Mouse (Mus musculus) right cerebral cortex, adult 2 months (tissue): ENCODE results near the gene Slc44a5.

Experiments
- DNase-seq, 2 experiments: peaks; one replicate each; pipeline ENCODE4 v3.0.0; 2021 to 2022; ENCODE audit warnings: low spot score in 2 of 2

Gene Slc44a5

DNA sequence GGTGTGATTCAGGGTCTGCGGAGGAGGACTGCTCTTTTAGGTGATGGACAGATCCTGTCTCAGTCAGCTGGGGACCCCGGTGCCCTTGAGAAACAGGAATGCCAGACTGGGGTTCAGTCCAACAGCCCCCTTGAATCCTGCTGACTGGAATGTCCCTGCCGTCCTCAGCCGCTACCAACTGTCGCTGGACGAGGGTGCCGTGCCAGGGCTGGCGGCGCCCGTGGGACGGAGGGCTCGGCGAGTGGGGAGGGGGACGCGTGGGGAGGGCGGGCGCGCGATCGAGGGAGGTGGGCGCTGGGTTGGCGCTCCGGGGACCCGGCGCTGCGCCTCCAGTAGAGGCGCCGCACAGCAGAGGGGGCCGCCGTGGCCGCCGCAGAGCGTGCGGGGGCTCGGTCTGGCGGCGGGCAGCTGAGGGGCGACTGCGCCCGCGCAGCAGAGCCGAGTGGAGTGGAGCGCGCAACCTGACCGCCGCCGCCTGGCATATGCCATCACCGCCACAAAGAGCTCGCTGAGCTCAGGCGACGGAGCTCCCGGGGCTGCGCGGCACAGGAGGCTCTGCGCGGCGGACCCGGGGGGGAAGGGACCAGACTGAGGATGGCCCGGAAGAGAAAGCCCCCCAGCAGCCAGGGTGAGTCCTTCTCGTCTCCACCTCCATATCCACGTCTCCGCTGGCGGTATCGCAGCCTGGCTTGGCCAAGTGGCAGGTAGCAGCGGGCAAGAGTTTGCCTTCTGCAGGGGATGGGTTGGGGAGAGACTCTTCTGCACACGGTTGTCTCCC lies at the start of gene Slc44a5:
Gene Slc44a5 (plus strand): TSS at position 266 of the 778 bp plus-strand sequence.
- DNase-seq, result peak; percentile 53

DNA sequence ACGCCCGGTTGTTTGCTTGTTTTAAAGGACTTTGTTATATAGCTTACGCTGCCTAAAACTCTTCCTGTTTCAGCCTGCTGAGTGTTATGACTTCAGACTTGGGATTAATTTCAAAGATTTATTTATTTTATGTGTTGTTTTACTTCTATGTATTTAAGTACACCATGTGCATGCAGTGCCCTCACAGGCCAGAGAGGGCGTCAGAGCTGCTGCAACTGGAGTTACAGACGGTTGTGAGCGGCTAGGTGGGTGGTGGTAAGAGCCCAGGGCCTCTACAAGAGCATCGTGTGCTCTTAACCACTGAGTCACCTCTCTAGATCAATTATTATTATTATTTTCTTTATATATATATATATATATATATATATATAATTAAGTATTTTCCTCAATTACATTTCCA lies 46.9 kb upstream of the Slc44a5 start:
- DNase-seq, result no peak

DNA sequence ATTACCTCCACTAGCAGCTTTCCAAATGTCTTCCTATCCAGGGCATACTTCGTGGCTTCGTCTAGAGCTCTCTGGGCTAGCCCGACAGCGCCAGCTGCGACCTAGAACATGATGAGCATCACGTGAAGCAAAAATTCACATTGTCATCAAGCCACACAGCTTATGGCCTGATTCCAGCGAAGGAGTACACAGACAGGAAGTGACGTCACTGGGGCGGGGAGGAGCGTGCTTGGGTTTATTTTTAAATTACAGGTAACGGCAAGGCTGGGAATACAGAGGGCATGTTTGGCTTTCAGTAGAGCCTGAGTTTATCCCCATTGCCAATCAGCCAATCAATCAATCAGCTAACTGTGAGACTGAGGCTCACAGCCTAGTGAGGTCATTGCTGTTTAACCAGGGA lies 43.7 kb upstream of the Slc44a5 start:
- no peak for DNase-seq

DNA sequence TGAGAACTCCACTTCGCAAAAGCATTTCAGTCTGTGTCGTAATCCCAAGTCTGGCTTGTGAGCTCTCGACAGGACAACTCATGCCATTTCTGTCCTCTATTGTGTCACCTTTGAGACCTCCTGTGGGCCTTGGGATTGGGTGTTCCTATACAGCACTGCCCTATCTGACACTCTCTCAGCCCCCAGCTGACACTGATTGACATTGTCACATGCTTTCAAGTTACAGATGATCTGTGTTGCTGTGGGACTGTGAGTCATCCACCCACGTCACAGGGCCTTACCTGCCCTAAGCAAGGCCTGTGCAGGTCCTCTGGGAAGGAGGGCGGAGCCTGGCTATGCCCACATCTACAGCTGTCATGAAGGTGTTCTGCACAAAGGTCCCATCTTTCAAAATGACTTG lies 40.8 kb upstream of the Slc44a5 start:
- no peak for DNase-seq

DNA sequence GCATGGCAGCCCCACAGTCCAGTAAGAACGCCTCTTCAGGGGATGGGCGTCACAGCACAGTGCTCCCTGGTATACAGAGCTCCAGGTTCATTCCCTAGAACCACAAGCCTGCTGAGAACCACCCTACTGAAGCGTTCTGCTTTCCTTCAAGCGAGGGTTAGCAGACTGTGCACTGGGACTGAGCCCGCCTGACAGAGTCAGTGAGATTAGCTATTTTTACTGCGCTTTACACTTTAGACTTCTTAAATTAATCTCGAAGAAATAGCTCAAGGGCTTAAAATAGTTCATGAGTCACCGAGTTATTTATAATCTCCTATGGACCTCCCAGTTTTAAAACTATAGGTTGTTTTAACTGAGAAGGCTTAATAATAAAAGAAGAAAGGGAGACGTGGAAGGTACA lies 37.4 kb upstream of the Slc44a5 start:
- DNase-seq, result no peak

DNA sequence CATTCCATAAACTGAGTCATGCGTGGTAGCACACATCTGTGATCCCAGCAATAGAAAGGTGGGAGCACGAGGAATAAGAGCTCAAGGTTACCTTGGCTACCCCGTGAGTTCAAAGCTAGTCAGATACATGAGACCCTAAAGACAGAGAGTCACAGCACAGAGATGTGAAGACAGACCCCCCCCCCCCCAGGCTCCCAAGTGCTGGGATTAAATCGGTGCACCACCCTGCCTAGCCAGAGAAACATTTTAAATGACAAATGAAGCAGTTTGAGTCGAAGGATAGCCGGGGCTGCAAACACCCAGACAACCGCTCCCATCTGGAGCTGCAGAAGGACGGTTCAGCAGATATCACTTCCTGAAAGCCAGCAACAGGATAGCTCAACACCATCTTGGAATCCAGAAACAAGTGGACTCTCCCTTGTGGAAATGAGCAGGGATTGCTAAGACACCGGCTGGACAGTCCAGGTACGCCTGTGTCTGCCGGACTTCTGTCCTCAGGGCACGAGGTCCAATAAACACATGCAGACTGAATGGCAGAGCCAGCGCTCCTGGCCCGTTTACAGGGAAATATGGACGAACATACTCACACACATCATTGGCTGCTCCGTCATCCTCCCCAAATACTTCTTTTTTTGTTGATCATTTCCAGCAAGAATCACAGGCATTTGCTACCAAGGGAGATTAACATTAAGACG lies 36.0 kb upstream of the Slc44a5 start:
- DNase-seq, result no peak

DNA sequence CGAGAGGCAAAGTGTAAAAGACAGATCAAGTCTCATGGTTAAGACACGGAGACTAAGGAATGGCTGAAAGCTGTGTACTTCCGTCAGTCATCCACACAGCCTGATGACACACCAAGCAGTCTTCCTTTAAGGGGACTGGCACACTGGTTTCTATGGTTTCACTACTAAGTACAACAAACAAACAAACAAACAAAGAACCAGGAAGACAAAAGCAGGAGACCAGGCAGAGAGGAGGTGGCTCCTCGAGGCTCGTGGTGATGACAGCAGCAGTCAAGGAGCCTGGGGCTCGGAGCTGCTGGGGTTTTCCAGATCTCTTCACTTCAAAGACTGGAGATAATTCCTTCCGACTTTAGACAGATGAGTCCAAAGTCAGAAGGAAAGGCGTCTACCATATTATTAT lies 33.2 kb upstream of the Slc44a5 start:
- no peak for DNase-seq

DNA sequence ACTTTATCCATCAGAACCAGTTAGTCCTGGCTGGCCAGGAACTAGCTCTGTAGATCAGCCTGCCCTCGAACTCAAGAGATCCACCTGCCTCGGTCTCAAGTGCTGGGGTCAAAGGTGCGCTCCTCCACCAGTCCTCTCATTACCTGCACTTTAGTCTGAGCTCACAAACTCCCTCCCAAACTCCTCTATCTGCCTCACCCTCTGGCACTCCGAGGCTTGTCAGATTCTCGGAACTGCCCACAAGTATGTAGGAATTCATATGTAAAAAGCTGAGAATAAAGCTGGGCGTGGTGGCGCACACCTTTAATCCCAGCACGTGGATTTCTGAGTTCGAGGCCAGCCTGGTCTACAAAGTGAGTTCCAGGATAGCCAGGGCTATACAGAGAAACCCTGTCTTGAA lies 32.8 kb upstream of the Slc44a5 start:
- no peak for DNase-seq

DNA sequence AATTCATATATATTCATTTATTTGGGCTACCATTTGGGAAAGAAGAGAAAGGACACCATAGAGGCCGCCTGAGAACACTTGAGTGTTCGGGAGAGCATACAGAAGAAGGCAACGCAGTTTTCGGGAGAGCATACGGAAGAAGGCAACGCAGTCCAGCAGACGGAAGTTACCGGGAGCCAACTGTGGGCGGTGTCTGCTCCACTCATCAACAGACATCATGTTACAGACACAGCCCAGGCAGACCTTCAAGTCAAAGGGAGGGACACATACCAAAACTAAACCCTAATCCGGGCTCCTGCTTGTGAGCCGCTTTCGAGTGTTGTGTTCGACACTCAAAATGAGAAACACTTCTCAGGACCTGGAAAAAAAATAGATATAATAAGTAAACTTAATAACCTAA lies 31.6 kb upstream of the Slc44a5 start:
- DNase-seq, result no peak

DNA sequence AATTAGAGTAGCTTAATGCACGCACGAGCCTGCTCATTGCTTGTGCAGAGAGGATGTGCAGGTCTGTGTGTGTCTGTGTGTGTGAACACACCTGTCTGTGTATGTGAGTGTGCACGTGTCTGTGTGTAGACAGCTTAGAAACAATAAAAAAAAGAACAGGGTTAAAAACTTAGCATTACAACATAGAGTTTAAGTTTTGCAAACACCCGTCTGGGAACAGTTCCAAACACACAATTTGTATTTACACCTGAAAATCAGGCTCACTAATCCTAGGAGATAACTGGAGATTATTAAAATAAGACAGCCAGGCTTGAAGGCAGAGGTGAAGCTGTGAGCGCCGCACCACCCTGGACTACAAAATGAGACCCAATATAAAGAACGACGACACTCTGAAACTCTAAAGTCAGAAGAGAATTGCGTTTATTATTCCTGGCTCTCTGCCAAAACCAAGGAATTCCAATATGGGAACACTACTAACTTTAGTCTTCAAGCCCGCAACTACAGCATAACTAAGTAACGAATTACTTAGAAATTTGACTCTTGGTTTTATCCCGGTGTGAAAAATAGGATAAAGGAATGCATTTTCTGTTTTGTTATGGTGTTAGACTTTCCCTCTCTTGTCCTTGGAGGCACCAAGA lies 30.1 kb upstream of the Slc44a5 start:
- no peak for DNase-seq

DNA sequence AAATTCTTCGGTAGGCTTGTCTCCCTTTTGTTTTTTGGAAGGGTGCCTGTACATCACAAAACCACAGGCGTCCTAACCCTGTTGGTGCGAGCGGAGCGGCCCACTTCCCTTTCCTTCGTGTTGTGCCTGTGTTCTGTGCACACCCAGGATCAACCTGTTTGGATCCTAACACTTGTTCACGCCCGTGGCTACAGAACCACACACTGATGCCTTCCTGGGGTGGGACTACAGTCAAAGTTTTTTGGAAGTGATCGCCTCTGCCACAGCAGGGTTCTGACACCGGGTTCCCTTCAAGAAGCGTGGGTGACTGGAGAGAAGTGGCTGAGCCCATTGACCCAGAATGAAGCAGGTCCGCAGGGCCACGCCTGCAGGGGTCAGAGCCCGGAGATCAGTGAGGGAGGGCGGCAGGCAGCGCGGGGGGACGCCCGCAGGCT lies 29.3 kb upstream of the Slc44a5 start:
- peak in 1 of 2 experiments; percentile 38 for DNase-seq

DNA sequence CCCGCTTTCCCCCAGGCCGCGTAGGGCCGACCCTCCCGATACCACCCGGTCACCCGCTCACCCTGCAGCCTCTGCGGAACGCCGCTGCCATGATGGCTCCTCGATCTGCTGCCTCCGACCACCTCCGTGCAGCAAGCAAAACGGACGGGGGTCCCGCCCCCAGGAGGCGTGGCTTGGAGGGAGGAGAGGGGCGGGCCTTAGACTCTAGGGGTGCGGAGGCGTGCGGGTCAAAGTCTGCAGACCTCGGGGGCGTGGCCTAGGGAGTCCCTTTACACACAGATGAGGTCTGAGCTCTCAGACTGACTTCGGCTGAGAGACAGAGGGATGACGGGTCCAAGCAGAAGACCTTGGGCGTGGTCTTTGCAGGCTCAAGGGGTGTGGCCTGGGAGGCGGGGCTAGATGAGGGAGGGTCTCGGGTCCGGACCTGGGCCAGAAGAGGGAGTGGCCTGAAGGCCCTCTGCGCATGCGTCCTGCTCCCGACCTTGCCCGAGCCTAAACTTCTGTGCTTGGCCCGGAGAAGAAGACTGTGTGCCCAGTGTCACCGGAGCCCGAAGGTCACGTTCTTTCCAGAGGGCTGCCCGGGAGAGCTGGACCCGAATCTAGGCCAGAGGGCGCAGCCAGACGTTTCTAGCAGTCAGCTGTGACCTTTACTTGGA lies 28.8 kb upstream of the Slc44a5 start, which contains the start of gene Acadm:
Gene Acadm (minus strand): TSS at position 298 of the 656 bp plus-strand sequence.
- peak; percentile 89 to 90 for DNase-seq

DNA sequence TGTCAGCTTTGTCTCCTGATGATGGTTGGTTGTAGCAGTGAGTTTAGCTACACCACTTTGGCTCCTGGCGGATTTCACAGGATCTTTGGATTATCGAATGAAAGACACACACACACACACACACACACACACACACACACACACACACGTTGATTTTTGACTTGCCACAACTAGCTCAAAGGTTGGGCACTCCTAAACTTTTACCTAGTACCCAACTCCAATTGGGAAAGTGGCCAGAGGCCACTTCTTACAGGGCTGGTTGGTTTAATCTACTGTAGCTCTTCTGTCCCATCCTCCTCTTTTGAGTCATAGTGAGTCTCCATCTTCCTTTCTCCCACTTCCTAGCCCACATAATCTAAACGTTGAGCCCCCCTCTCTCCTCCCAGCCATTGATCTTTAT lies 26.0 kb upstream of the Slc44a5 start:
- DNase-seq, result no peak

DNA sequence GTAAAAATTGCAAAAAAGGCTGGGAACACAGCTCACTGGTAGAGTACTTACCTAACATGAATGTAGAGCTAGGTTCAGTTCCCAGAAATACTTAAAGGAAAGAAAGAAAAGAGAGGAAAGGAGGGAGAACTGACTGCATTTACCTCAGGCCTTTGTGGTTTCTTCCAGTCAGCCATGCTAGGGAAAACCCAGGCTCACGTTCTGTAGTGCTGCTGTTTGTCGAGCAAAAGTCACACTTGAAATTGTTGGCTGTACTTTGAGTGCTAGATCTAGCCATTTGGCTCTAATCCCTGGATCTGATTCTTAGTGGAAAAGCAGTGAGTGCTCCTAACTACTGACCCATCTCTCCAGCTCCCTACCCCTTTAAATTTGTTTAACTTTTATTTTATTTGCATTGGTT lies 25.1 kb upstream of the Slc44a5 start:
- no peak for DNase-seq

DNA sequence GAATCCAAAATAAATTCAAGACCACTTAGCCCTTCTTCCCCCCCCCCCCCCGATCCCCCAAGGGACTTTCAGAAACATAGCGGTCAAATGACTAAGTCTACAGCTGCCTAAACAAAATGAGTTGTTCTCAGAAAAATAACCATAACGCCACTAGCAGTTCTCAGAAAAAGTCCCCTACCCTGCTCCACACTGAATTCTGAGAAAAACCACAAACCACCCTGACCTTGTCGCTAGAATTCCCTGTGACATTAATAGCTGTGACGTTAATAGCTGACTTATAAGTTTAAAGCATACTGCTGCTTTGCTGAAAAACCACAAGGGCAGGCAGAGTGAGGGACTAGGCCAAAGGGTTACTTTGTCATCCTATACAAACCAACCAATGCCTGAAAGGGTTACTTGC lies 15.3 kb upstream of the Slc44a5 start:
- no peak for DNase-seq

DNA sequence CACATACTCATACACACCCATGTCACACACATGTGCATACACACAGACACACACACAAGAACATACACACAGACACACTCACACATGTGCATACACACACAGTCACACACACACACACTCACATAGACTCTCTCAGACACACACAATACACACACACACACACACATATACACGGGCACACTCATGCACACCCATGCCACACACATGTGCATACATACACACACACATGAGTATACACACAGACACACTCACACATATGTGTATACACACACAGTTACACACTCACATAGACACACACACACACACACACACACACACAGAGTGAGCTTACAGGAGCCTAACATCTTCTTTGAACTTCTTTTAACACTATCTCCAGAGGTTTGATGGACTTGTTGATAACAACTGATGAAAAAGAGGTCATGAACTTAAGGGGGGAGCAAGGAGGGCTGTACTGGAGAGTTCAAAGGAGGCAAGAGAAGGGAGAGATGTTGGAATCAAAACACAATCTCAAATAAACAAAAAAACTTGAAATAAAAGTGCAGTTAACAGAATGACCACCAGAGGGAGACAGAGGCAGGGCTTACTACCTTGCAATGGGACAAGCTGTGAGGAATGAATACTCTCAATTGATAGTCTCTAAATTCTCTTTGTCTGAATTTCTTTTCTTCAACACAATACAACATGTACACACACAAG lies 14.1 kb upstream of the Slc44a5 start:
- peak in 1 of 2 experiments; percentile 34 for DNase-seq

DNA sequence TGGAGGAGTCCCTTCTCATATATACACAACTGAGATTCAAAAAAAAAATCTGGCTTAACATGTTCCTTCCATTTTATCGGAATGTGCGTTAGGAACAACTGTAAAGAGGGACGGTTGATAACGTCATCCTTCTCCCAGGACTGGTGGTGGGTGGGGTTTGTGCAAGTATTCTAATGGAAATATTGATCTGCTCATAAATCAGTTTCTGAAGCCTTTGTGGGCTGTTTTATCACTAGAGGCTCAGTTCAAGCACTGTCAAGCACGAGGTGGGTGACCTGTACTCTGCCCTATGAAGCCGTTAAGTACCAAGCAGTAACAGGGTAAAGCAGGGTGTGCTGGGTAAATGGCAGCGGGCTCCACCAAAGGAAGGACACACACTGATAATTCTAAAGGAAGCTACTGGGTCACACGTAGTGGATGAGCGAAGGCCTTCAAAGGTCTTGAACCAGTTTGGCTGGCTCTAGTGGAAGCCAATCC lies 13.5 kb upstream of the Slc44a5 start:
- no peak for DNase-seq

DNA sequence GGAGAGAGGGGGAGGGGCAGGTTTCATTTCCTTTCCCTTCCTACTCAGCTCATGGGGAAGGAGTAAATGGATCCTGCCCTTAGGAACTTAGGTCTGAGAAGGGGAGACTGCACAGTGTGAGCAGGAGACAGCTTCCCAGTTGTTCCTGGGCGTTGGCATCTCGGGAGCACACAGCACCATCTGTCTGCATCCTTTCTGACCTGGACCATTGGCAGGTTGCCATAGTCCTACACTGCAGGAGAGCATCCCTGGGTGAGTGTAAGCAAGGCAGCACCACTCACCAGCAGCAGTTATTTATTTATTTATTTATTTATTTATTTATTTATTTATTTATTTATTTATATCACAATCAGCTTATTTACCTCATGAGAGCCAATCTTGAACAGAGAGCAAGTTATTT lies 12.4 kb upstream of the Slc44a5 start:
- no peak for DNase-seq

DNA sequence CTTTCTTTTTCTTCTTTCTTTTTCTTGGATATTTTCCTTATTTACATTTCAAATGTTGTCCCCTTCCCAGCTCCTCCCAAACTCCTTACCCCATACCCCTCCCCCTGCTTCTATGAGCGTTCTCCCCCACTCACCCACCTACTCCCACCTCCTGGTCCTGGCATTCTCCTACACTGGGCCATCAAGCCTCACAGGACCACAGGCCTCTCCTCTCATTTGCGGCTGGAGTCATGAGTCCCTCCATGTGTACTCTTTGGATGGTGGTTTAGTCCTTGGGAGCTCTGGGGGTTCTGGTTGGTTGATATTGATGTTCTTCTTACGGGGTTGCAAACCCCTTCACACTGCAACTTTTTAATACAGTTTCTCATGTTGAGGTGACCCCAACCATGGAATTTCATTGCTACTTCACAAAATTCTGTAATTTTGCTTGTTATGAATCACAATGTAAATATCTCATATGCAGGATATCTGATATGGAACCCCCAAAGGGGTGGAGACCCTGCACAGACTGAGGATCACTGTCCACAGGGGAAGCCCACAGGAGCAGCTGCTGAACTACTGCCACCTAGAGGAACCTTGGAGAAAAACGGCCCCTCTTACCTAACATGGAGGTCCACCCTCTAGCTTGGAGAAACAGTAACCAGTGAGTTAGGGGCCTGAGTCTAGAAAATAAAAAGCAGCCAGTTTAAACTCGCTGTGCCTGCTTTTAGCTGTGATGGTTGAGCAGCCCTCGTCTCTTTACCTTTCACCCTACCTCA lies 11.4 kb upstream of the Slc44a5 start:
- DNase-seq, result no peak

DNA sequence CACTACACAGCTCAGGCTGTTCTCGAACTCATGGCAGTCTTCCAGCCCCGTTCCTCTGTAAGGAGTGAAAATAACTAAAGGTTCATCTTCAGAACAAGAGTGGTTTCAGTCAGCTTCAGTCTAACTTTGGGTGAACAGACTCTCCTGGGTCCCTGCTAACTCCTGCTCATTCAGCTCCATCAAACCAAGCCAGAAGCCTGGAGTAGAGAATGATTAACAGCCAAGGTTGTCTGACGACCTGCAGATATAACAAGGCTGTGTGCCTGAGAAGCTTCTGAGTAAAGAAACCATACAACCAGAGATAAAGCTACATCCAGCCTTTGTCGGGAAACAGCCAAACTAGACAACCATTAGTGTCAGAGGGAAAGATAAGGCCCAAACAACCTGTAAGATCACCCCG lies 5.8 kb upstream of the Slc44a5 start:
- DNase-seq, result no peak

DNA sequence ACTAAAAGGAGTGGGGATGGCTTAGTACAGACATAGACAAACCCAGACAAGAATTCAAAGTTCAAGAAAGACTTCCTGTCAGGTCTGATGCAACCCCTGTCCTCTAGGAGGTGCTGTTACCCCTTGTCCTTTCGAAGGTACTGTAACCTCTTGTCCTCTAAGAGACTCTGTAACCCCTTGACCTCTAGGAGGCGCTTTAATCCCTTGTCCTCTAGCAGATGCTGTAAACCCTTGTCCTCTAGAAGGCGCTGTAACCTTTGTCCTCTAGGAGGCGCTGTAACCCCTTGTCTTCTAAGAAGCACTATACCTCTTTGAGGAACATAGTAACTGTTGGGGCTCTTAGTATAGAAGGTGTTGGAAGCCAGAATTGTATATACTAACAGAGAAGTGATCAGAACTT lies 4.7 kb upstream of the Slc44a5 start:
- peak in 1 of 2 experiments; percentile 32 for DNase-seq
